Comparison of ENCODE assay signal across 8 mouse cellular contexts in the genomic region with DNA sequence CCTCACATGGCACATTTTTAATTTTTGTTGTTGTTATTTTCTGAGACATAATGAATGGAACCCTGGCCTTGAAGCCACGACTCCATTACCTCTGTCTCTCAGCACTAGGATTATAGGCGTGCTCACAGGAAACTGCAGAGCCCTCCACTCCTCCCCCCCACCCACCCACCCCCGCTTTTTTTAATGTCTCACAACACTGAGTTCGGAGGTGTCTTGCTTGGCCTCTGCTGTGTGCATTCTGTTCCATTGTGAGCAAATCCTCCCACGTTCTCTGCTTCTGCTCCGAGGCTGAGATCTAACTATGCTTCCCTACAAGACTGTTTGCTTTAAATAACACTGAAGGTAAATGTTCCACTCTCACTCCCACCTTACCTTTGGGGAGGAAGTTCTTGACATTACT. TPM values are rescaled to one million over a fixed set of nuclear protein-coding genes. Genes with fewer than 3 reads are reported as not detected.
DNase-seq lines count a peak whose midpoint lies in the region; ATAC-seq and TF ChIP-seq lines count a peak whose summit lies in the region.

No protein-coding gene starts in this region.

- H3K4me1 ChIP-seq in heart, embryonic 10.5 days: peaks cover 3% of the 10 kb centered on the region; the same call in 1 of the 2 replicates
- peaks cover 5 to 27% of the 10 kb centered on the region in 2 experiments; a peak in 3 of 4 replicates for H3K4me1 ChIP-seq in CH12.LX (ENCODE audit: control insufficient read depth in 1 of 2, insufficient read depth in 2 of 2)
- H3K4me1 ChIP-seq in forebrain, embryonic 11.5 days (replicated peaks; ENCODE audit: control insufficient read depth, insufficient read depth, low read length): no peaks in the 10 kb centered on the region; the same call in 1 of the 2 replicates
- H3K4me1 ChIP-seq in limb, embryonic 12.5 days (replicated peaks): peaks cover 10% of the 10 kb centered on the region

- no peaks in the 10 kb centered on the region for H3K9me3 ChIP-seq in heart, embryonic 10.5 days
- no peaks in the 10 kb centered on the region for H3K9me3 ChIP-seq in CH12.LX (replicated peaks; ENCODE audit: low read length)
- no peaks in the 10 kb centered on the region for H3K9me3 ChIP-seq in forebrain, embryonic 11.5 days (ENCODE audit: control insufficient read depth, low read length)
- no peaks in the 10 kb centered on the region for H3K9me3 ChIP-seq in limb, embryonic 12.5 days

- ATAC-seq in forebrain, embryonic 11.5 days (replicated peaks; ENCODE audit: low FRiP score): peak; percentile 62
- ATAC-seq in limb, embryonic 12.5 days (ENCODE audit: insufficient number of reproducible peaks, insufficient read depth, low FRiP score, low TSS enrichment, low read depth): 0 out of 2 replicates have a peak, but pooled peaks have one; percentile 33

- intact Hi-C loops in heart, postnatal 36 days (cut with DNase I): loop anchor here (5.0 kb wide), 1 partner anchor 313 kb away; no protein-coding TSS in a partner anchor

- TF ChIP-seq CTCF in CH12.LX (conservative IDR thresholded peaks at IDR 0.05 in 1 of 2, IDR thresholded peaks at IDR 0.05 in 1 of 2; ENCODE audit: low read depth in 2 of 2, low read length in 2 of 2): no peak

- DNase-seq in heart, embryonic 10.5 days (ENCODE audit: low spot score): no peak
- DNase-seq in heart, postnatal 36 days: no peak
- DNase-seq in CH12.LX (ENCODE audit: extremely low read depth): peak; percentile 14
- no peak for DNase-seq in forebrain, embryonic 11.5 days (ENCODE audit: low spot score)
- peak; percentile 15 to 43 for DNase-seq in right cerebral cortex, postnatal 36 days (ENCODE audit: low spot score in 2 of 2)
- DNase-seq in ovary, postnatal 36 days (ENCODE audit: low spot score): no peak
- DNase-seq in layer of hippocampus, adult 9-10 months (ENCODE audit: low spot score): no peak

- no peak for TF ChIP-seq POLR2A in CH12.LX (IDR thresholded peaks at IDR 0.05; ENCODE audit: low read depth, low read length)

- peaks cover 33% of the 10 kb centered on the region for H3K79me2 ChIP-seq in CH12.LX (replicated peaks; ENCODE audit: control insufficient read depth, extremely low read depth, insufficient read depth, poor library complexity, severe bottlenecking)

- TF ChIP-seq RAD21 in CH12.LX (IDR thresholded peaks at IDR 0.05; ENCODE audit: low read depth, low read length): no peak

- TF ChIP-seq EP300 in CH12.LX (IDR thresholded peaks at IDR 0.05; ENCODE audit: low read length): no peak

- H3K9ac ChIP-seq in CH12.LX (ENCODE audit: insufficient read depth, low read depth): peak overlapping the region; percentile 76
- H3K9ac ChIP-seq in forebrain, embryonic 11.5 days (ENCODE audit: low read length): peak overlapping the region; percentile 83; the same call in 1 of the 2 replicates
- H3K9ac ChIP-seq in limb, embryonic 12.5 days (replicated peaks): peak overlapping the region; percentile 42

- dilution Hi-C loops in CH12.LX (cut with MboI; ENCODE audit: extremely low pct_ligation_motif_present, extremely low pct_unique_long_range_greater_than_20kb, low sequenced_read_pairs): no loop called here

- H3K27ac ChIP-seq in heart, embryonic 10.5 days: peak overlapping the region; percentile 93
- H3K27ac ChIP-seq in CH12.LX (ENCODE audit: insufficient read depth, low read depth): no peak overlapping the region
- H3K27ac ChIP-seq in forebrain, embryonic 11.5 days (ENCODE audit: low read depth, low read length): no peak overlapping the region
- H3K27ac ChIP-seq in limb, embryonic 12.5 days: 0 out of 2 replicates have a peak overlapping the region, but pooled peaks have one; percentile 45

- H3K36me3 ChIP-seq in heart, embryonic 10.5 days: peaks cover 25% of the 10 kb centered on the region
- peaks cover 22 to 32% of the 10 kb centered on the region in 2 experiments for H3K36me3 ChIP-seq in CH12.LX (replicated peaks in 1 of 2; ENCODE audit: control insufficient read depth in 1 of 2, insufficient read depth in 1 of 2, low read length in 1 of 2)
- no peaks in the 10 kb centered on the region for H3K36me3 ChIP-seq in forebrain, embryonic 11.5 days (ENCODE audit: control insufficient read depth, insufficient read depth, low read length)
- H3K36me3 ChIP-seq in limb, embryonic 12.5 days: peaks cover 30% of the 10 kb centered on the region

- peak overlapping the region; percentile 90 for H3K4me2 ChIP-seq in CH12.LX (ENCODE audit: insufficient read depth, low read depth, poor library complexity, severe bottlenecking)
- H3K4me2 ChIP-seq in forebrain, embryonic 11.5 days (ENCODE audit: low read depth, low read length, severe bottlenecking): peak overlapping the region; percentile 87
- H3K4me2 ChIP-seq in limb, embryonic 12.5 days: peak overlapping the region; percentile 82

- H3K27me3 ChIP-seq in heart, embryonic 10.5 days (ENCODE audit: insufficient read depth, poor library complexity, severe bottlenecking): no peaks in the 10 kb centered on the region
- no peaks in the 10 kb centered on the region for H3K27me3 ChIP-seq in CH12.LX (replicated peaks)
- no peaks in the 10 kb centered on the region for H3K27me3 ChIP-seq in forebrain, embryonic 11.5 days (ENCODE audit: control insufficient read depth, insufficient read depth, low read length)
- H3K27me3 ChIP-seq in limb, embryonic 12.5 days: no peaks in the 10 kb centered on the region

- 61% methylated on average over 6 of the region's 6 CpGs for WGBS in heart, embryonic 10.5 days
- 64% methylated on average over 6 of the region's 6 CpGs for WGBS in forebrain, embryonic 11.5 days
- WGBS in limb, embryonic 12.5 days: 58% methylated on average over 6 of the region's 6 CpGs

- in situ Hi-C loops in CH12.LX (cut with MboI; ENCODE audit: low pct_ligation_motif_present, low pct_unique_long_range_greater_than_20kb, low sequenced_read_pairs): no loop called here

- peak overlapping the region; percentile 81 for H3K4me3 ChIP-seq in heart, embryonic 10.5 days
- H3K4me3 ChIP-seq in CH12.LX (replicated peaks in 1 of 3; ENCODE audit: low read depth in 2 of 3, low read length in 2 of 3, poor library complexity in 1 of 3): peak overlapping the region; percentile 93 to 96 (median 93)
- peak overlapping the region; percentile 85 for H3K4me3 ChIP-seq in forebrain, embryonic 11.5 days (ENCODE audit: low read depth, low read length)
- peak overlapping the region; percentile 90 for H3K4me3 ChIP-seq in limb, embryonic 12.5 days (replicated peaks)

TF ChIP-seq in CH12.LX, 34 proteins besides CTCF, POLR2A, EP300 and RAD21:
- no peak for TF ChIP-seq USF2 (conservative IDR thresholded peaks at IDR 0.05; ENCODE audit: low read depth, low read length)

RNA-seq across cellular contexts. Expression of gene Zfp330, which starts 0.5 kb away (rescaled TPM):
- 47.9 and 64.4 TPM in 2 replicates for polyA plus RNA-seq in heart, embryonic 10.5 days (2016; fragmentation: Nextera tagmentation; extraction: Ambion mirVana)
- 10 to 100 TPM; 19.0 to 19.4 TPM for total RNA-seq in heart, postnatal 36 days (2021)
- total RNA-seq in CH12.LX (2012; rRNA removed) (74.3 and 77.5 TPM in 2 replicates), CH12.LX (2014; rRNA removed) (105 and 110 TPM in 2 replicates)
- 83.4 and 87.2 TPM in 2 replicates for polyA plus RNA-seq in CH12.LX (2012; ENCODE audit: insufficient read length, low read depth)
- 75.8 and 76.7 TPM in 2 replicates for polyA plus RNA-seq in forebrain, embryonic 11.5 days (2014; fragmentation: Nextera tagmentation; extraction: Ambion mirVana)
- 76.5 and 83.2 TPM in 2 replicates for polyA plus RNA-seq in limb, embryonic 12.5 days (2016; fragmentation: Nextera tagmentation; extraction: Ambion mirVana)

Comparison
In these comparisons a context has a peak if more than half of its experiments do, and no peak if none do; other contexts are left out.
1. DNase-seq: peak in CH12.LX (single experiment) and right cerebral cortex, postnatal 36 days (2 of 2); none in heart, embryonic 10.5 days (single experiment), heart, postnatal 36 days (0 of 2), forebrain, embryonic 11.5 days (single experiment), ovary, postnatal 36 days (single experiment) and layer of hippocampus, adult 9-10 months (single experiment).
2. H3K27ac ChIP-seq: peak in heart, embryonic 10.5 days (single experiment) and limb, embryonic 12.5 days (single experiment); none in CH12.LX (single experiment) and forebrain, embryonic 11.5 days (single experiment).
3. Peak in every context shown above with its lines, with median percentiles within 50 percentile points of each other: H3K4me3 ChIP-seq, H3K4me2 ChIP-seq and H3K9ac ChIP-seq.